Mouse (Mus musculus) bone marrow, adult 2 months (tissue): ENCODE measurements around the gene R3hdm2. TPM values are rescaled to one million over a fixed set of nuclear protein-coding genes. Genes with fewer than 3 reads are reported as not detected.

ENCODE experiments used
- H3K27ac ChIP-seq: fragments of 200-500 bp; 2 replicates; pipeline ENCODE4 v1.5.1; 2012; ENCODE audit warnings: low read depth, mild to moderate bottlenecking, control low read depth, inconsistent platforms, low read length; ENCODE audit not compliant: control insufficient read depth, poor library complexity, insufficient read depth
- H3K4me1 ChIP-seq: fragments of 200-500 bp; 2 replicates; pipeline ENCODE4 v1.6.1; 2011; ENCODE audit warnings: low read length; ENCODE audit not compliant: control insufficient read depth, insufficient read depth
- H3K4me3 ChIP-seq: fragments of 200-500 bp; replicated peaks from 2 replicates; pipeline ENCODE3; 2011; ENCODE audit warnings: mild to moderate bottlenecking, low read depth, low read length, control low read depth; ENCODE audit not compliant: control insufficient read depth
- CTCF ChIP-seq: fragments of 200-500 bp; IDR thresholded peaks from 2 replicates; pipeline ENCODE4 v1.5.1; 2011; ENCODE audit warnings: low read length, control low read depth; ENCODE audit not compliant: control insufficient read depth, insufficient read depth
- POLR2A ChIP-seq: fragments of 200-500 bp; IDR thresholded peaks from 2 replicates; pipeline ENCODE4 v1.6.1; 2011; ENCODE audit warnings: low read depth, mild to moderate bottlenecking, control low read depth, low read length, borderline replicate concordance; ENCODE audit not compliant: control insufficient read depth
- WGBS: fragments of 180-500 bp; shearing (Covaris S2); methylation state at CpG from one replicate; pipeline ENCODE4 v1.1.7; 2018; 5-methylcytosine and 5-hydroxymethylcytosine counted together
- polyA plus RNA-seq: library from polyadenylated mRNA; stranded (reverse); fragments of >200 nt; gene quantifications from 2 replicates; pipeline ENCODE4 v1.2.4, GENCODE M21; 2011; ENCODE audit warnings: low replicate concordance; ENCODE audit not compliant: missing spikeins, insufficient read depth, insufficient read length

The R3hdm2 gene
- polyA plus RNA-seq, 1 experiment: 144 TPM

- no peak overlapping the region for H3K4me3 ChIP-seq
- H3K27ac ChIP-seq: no peak overlapping the region
- 13% methylated on average over 24 of the region's 24 CpGs for whole genome bisulfite sequencing
- peak; percentile 90 for TF ChIP-seq CTCF
- peak; percentile 33; the same call in 1 of the 2 replicates for TF ChIP-seq POLR2A
- H3K4me1 ChIP-seq: no peaks in the 10 kb centered on the region
Observed at GRCm38 (mm10) chr10:127350594-127351284, 29.4 kb upstream of the R3hdm2 start.

- Histone ChIP-seq H3K27ac (no peak overlapping the region), H3K4me3 (no peak overlapping the region), H3K4me1 (no peaks in the 10 kb centered on the region)
- TF ChIP-seq CTCF (no peak), POLR2A (no peak)
- 79% methylated on average over 8 of the region's 8 CpGs for WGBS
Observed at GRCm38 (mm10) chr10:127351285-127351595, 28.9 kb upstream of the R3hdm2 start.

- Histone ChIP-seq H3K4me3 (no peak overlapping the region), H3K27ac (no peak overlapping the region), H3K4me1 (no peaks in the 10 kb centered on the region)
- WGBS: 77% methylated on average over 8 of the region's 8 CpGs
- TF ChIP-seq POLR2A: no peak
- no peak for TF ChIP-seq CTCF
Observed at GRCm38 (mm10) chr10:127351719-127352118, 28.4 kb upstream of the R3hdm2 start.

GRCm38 (mm10) chr10:127352187-127352586 is 27.9 kb upstream of the R3hdm2 start:
- no peaks in the 10 kb centered on the region for H3K4me1 ChIP-seq
- 79% methylated on average over 9 of the region's 9 CpGs for WGBS
- H3K4me3 ChIP-seq: no peak overlapping the region
- TF ChIP-seq POLR2A (no peak), CTCF (no peak)
- no peak overlapping the region for H3K27ac ChIP-seq

- 84% methylated on average over 11 of the region's 11 CpGs for WGBS
- Histone ChIP-seq H3K27ac (no peak overlapping the region), H3K4me3 (no peak overlapping the region), H3K4me1 (no peaks in the 10 kb centered on the region)
- TF ChIP-seq POLR2A: no peak
- TF ChIP-seq CTCF: no peak
Observed at GRCm38 (mm10) chr10:127352766-127353165, 27.4 kb upstream of the R3hdm2 start.

- H3K4me3 ChIP-seq: no peak within 1 kb of the TSS
Observed at GRCm38 (mm10) chr10:127353909-127354895, 25.9 kb upstream of the R3hdm2 start, which contains the start of gene Inhbe. Gene Inhbe, minus strand, starts transcription at chr10:127354411.

GRCm38 (mm10) chr10:127355336-127355735 is 24.8 kb upstream of the R3hdm2 start:
- H3K4me1 ChIP-seq: no peaks in the 10 kb centered on the region
- no peak overlapping the region for H3K4me3 ChIP-seq
- no peak overlapping the region for H3K27ac ChIP-seq
- TF ChIP-seq POLR2A: no peak
- WGBS: 79% methylated on average over 10 of the region's 10 CpGs

More at GRCm38 (mm10) chr10:127353909-127354895, 25.9 kb upstream of the R3hdm2 start, which contains the start of gene Inhbe:
- no peaks in the 10 kb centered on the region for H3K4me1 ChIP-seq
- TF ChIP-seq CTCF: no peak
- no peak for TF ChIP-seq POLR2A
- H3K27ac ChIP-seq: no peak within 1 kb of the TSS
- WGBS: 27% methylated on average over 18 of the region's 18 CpGs

GRCm38 (mm10) chr10:127360714-127361113 is 19.4 kb upstream of the R3hdm2 start:
- 41% methylated on average over 3 of the region's 3 CpGs for WGBS
- Histone ChIP-seq H3K4me3 (no peak overlapping the region), H3K27ac (no peak overlapping the region), H3K4me1 (no peaks in the 10 kb centered on the region)
- no peak for TF ChIP-seq CTCF
- TF ChIP-seq POLR2A: no peak
